Mouse (Mus musculus) c-Kit-positive CD71-positive TER-119-positive erythroid progenitor cells, embryonic 14.5 days (primary cell): ENCODE results near the gene Zfp800.

ENCODE experiments used
- DNase-seq: peaks from one replicate; pipeline ENCODE4 v3.0.0-alpha.2; 2013; ENCODE audit warnings: low spot score

Gene Zfp800

DNA sequence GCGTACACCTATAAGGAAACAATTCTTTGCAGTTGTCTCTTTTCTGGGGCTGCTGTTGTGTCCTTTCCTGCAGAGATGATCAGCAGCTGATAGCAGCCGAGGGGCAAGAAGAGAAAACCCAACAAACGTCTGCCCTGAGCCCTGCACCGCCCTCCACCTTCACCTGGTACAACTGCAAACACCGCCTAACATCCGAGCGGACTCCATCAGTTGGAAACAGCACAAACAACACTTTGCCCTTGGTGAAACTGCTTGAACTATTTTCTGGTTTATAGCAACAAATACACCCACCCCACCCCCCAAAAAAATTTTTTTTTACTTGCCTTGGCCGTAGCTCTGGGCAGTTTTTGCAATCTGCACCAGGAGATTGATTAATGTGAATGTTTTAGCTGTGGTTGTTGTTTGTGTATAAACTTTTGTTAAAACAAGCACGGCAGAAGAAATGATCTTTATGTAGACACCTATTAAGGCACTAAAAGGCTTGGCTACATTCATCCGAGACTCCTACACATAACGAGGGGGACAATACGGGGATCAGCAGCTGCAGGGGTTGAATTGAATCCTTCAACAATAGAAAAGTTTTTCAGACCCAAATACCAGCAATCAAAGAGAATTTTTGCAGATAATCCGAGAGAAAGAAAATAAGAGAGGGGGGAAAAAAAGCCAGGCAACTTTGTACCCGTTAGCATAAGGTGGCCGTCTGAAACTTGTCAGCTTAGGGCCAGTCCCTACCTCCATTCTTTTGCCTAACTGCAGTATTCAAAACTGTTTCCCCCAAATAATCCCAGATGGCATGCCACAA, 1.6 kb downstream of the Zfp800 start:
- DNase-seq: no peak

DNA sequence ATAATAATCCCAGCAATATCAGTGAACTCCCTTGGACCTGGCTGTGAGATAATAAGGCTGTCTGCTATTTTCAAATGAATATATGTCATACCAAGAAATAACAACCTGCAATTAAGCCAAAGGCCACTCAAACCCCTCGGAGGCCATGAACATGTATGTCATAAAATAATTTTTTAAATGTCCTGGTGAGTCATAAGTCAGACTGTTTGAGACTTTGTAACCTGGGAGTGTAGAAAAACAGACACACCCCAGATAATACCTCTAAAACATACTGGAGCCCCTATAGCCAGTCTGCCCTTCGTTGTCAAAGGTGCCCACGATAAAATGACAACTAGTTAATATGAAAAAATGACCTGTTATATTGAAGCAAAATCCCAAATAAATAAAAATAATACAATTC, 8.8 kb downstream of the Zfp800 start:
- no peak for DNase-seq

DNA sequence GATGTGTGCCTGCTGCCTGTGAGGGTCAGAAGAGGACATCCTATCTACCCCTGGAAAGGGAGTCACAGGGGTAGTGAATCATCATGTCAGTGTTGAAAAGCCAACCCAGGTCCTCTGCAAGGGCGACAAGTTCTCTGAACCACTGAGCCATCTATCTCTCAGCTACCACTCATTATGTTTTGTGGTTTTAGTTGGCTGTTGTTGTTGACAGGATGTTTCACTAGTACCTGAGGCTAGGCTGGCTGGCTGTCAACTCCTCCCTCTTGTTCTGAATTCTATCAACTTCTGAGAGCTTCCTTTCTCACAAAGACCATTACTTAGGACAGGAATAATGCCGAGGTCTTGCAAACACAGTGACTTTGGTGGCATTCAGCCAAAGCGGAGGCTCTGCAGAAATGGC, 12.6 kb downstream of the Zfp800 start:
- no peak for DNase-seq

DNA sequence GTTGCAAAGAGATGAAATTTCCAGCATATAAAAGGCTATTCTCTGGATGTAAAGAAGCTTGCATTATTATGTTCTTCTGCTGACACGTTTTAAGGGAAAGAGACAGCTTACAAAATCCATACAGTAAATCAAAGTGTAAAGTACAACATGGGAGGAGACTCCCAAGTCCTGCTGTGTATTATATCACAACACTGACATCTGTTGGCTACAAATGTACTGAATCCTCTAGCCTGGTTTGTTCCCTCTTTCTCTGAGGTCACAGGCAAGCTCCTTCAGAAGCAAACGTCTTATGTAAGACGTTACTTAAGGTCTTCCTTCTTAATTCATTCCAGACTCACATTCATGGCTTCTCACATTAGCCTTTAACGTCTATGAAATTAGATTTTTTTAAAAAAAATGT, 15.8 kb downstream of the Zfp800 start:
- DNase-seq: no peak

DNA sequence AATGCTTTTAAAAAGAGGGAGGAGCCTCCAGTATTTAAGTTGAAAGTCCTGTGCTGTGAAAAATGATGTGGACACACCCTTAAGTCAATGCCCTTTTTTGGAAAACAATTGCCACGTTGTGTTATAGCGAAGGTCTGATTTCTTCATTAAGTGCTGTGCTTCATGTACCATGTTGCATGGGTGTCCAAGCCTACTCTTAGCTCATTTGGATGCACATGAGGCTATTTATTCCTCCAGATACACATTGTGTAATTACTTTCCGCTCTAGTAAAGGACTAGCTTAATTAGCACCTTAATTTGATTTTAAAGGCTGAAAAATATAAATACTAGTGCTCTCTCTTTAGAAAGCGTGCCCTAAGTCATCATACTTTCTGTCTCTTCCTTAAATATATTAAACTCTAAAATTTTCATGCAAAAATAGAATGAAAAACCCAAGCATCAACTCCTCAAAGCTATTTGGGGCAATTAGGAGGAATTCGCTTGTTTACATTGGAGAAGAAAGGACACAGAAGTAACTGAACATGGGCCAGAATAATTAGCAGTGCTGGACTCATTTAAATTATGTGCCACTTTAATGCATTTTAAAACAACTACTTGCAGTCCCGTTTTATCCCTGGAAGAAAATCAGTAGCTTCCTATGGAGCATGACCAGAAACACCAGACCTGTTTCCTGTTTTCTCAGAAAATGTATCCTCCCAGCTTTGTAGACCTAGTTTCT, 27.7 kb downstream of the Zfp800 start:
- no peak for DNase-seq

DNA sequence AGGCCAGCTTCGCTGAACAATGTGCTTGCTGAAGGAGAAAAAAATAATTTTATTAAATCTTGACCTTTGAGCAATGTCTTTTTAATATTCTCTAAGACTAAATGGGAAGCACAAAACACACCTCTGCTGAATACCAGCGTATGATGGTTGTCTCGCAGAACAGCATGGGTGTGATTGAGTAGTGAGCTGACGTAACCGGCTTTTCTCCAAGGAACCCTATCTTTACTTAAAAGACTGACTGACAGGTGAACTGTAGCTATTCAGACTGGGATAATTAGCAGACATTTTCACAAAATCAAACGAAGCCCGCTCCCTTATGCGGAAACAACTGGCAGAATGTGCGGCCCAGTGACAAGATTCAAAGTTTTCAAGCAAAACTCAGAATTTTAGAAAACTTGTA, 30.2 kb downstream of the Zfp800 start:
- no peak for DNase-seq

DNA sequence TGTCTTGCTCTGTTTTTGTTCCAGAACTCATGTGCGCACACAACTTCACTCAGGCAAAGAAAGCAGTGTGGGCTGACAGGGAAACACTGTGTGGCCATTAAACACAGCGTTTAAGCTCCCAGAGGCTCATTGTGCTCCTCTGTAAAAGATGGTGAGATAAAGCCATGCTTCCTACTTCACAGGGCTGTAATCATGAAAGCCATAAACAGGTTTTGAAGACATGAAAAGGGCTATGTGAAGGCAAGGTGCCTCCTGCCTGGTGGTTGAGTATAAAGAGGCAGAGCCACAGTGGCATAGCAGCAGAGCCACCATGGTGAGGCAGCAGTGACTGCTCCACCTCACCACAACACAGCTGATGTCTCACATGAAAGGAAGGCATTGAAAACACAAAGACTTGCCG, 46.7 kb downstream of the Zfp800 start:
- no peak for DNase-seq

DNA sequence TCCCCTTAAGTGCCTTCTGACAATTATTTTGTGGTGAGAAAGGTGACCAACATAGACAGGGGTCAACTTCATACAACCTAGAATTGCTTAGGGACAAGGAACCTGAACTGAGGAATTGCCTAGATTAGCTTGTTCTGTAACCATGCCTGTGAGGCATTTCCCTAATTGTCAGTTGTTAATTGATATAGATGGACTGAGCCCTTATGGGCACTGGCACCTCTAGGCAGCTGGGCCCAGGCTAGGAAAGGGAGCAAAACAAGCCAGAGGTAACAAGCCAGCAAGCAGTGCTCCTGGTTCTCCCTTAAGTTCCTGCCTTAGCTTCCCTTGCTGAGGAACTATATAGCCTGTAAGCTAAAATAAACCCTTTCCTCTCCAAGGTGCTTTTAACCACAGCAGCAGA, 52.1 kb downstream of the Zfp800 start:
- DNase-seq: no peak

DNA sequence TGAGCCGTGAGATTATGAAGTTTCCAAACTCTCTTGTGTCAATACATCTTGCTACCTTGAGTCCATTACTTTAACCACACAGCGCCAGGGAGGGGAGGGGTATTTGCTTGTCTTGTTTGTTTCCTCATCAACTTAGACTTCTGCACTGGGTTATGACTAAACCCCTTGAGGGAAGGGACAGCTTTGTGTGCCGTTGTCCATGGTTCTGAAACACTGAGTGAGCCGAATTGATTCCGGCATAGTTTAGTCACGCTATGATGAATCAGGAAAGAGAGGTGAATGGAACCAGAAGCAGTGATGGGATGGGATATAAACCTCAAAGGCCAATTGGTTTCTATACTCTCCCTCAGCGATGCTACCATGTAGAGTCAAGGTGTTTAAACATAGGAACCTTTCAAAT, 52.6 kb downstream of the Zfp800 start:
- no peak for DNase-seq

DNA sequence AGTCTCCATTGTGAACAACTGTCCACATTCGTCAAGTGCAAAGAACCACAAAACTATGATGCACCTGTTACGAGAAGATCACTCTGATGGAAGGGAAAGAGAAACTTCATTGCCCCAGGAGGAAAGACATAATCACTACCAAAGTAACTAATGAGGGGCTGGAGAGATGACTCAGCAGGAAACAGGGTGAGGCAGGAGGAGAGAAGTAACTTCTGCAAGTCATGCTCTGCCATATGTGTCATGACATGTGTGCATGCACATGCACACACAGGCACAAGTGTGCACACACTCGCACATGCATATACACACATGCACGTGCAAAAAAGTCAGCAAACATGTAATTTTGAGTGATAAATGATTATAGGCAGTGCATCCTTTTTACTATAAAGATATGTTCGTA, 54.9 kb downstream of the Zfp800 start:
- DNase-seq: no peak

DNA sequence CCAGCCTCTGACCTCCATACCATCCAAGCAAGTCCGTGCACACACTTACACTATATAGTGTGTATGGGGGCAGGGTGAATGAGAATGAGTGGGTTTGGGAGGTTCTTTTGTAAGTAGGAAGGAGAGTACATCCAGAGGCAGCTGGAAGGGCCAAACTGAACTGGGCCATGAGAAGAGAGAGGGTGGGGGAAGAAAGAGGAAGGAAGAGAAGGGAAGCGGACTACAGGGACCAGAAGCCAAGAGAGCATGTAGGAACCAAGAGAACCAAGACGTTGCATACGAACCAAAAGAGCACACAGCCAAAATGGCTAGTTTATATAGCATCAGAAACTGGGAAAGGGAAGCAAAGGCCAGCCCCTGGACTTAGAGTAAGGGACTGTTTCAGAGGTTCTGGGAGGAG, 56.6 kb downstream of the Zfp800 start:
- no peak for DNase-seq

DNA sequence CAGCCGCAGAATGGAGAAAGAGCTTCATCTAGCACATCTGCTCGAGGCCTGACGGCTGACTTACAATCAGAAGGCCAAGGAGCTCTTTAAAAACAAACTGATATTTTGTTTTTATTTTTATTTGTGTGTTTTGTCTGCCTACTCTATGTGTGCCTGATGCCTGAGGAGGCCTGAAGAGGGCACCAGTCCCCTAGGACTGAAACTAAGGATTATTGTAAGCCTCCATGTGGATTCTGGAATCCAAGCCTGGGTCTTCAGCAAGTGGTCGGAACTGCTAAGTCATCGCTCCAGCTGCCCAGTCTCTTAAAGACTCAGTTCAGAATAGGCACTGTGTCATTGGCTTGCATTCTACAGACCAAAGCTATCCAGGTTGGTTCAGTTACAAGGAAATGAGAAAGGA, 58.4 kb downstream of the Zfp800 start:
- no peak for DNase-seq

DNA sequence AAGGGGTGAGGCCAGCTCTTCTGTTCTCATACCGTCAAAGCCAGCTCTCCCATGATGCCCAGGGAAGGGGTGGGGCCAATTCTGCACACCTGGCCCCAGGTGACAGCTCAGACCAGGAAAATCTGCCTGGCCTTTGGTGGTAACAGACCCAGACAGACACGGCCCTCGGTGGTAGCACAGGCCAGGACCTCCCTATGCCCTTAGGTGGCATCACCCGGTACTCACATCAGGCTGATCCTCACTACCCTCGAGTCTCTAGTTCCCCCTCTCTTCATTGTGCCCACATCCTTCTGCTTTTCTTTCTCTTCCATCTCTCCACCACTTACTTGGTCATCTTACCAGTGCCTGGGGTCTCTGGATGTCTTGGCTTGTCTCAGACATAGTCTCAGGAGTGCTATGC, 64.1 kb downstream of the Zfp800 start:
- no peak for DNase-seq

DNA sequence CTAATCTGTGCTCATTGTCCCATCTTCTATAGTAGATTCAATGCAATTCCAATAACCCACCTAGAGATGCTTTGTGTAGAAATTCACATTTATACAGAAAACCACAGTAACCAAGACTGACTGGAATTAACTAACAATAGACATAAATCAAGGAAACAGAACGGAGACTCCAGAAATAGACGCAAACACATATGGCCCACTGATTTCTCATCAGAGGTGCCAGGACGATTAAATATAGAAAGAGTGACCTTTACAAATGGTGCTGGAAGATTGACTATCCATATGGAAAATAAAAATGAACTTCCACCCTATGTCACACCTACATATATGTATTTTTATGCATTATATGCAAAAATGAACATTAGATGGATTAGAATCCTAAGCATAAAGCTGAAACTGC, 65.3 kb downstream of the Zfp800 start:
- DNase-seq: no peak

DNA sequence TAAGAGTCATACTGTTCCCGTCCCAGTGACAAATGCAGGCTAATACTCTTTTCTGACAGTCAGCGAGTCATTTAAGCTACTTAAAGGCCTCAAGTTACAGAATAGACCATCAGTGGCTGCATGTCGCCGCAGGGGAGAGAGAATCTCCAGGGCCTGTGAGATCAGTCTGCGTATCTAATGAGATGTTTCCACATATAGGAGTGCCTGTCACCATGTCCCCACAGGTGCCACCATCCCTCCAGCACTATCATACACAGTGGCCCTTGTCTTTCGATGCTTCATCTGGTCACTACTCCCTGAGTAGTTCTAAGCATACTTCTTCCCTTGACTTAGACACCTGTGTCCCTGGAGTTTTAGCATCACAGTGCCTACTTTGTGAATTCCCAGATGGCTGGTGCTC, 68.0 kb downstream of the Zfp800 start:
- DNase-seq: no peak

DNA sequence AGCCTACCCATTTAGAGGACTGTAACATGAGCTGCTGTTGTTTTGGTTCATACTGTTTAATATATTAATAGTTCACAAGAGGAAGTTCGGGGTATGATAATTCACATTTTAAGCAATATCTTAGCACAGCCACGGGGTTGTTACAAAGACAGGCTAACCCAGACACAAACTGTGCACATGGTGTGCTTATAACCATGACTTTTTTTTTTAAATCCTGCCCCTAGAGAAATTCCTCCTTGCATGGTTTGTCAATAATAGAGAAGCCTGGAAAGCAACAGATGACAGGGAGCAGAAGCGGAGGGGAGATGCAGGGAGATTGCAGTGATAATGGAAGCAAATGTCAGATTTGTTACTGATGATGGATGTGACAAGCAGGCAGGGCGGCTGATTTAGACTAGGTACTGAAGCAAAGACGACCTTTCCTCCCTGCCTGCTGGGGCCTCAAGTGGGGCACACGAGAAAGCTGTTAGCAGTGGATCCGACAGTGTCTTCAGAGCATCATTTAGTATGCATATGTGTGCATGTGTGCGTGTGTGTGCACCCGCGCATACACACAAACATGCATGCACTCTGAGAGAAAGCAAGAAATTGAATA, 68.7 kb downstream of the Zfp800 start:
- no peak for DNase-seq

DNA sequence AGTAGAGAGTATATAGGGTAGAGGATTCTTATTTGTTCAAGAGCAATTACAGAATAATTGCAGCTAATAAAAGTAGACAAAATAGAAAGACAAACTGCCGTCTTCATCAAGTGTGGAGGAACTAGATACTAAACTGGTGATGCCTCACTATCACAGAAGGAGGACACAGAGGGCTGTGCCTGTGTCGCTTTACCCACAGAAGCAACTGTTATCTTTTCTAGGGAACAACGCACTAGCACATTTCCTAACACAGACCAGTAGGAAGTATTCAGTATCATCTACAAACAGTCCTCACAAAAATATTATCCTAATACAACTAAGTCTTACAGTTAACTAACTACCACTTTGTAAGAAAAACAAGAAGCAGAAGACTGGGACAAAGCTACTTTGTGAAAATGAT, 71.1 kb downstream of the Zfp800 start:
- no peak for DNase-seq

DNA sequence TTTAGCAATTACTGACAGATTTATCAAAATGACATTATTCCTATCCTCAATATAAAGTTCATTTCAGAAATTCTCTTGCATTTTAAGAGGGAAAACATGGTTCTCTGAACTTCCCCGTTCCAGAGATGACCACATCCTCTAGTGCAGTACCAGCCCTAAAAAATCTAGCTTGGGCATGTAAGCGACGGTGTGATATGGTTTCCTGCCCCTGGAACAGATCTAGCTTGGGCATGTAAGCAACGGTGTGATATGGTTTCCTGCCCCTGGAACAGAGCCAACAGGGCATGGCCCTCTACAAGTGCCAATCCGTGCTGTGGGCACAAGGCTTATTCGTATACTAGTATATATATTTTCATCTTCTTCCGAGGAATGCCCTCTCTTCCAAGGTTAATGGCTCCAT, 75.4 kb downstream of the Zfp800 start:
- no peak for DNase-seq

DNA sequence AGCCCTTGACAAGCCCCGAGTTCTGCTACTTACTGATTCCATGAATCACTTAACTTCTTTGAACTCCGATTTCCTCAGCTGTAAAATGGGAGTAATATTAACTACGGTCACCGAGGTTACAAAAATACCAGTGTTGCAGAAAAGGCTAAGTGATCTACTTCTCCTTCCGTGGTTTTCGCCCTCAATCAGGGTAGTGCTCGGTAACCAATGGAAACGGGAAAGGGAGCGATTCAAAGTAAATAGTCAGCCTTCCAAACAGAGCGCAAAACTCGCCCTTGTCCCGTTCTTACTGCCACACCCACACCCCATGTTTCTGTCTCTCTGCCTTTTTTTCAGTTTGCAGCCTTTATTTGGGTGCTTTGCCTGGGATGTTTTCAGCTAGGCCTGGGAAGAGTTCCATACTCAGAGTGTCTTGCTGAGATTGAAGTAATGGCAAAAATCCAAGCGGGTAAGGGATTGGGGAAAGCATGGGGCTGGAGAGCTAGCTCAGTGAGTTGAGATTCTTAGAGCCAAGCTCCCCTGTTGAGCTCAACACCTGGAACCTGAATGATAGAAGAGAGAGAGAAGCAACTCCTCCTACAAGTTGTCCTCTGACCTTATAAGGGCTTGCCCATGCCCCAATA, 78.0 kb downstream of the Zfp800 start:
- no peak for DNase-seq

DNA sequence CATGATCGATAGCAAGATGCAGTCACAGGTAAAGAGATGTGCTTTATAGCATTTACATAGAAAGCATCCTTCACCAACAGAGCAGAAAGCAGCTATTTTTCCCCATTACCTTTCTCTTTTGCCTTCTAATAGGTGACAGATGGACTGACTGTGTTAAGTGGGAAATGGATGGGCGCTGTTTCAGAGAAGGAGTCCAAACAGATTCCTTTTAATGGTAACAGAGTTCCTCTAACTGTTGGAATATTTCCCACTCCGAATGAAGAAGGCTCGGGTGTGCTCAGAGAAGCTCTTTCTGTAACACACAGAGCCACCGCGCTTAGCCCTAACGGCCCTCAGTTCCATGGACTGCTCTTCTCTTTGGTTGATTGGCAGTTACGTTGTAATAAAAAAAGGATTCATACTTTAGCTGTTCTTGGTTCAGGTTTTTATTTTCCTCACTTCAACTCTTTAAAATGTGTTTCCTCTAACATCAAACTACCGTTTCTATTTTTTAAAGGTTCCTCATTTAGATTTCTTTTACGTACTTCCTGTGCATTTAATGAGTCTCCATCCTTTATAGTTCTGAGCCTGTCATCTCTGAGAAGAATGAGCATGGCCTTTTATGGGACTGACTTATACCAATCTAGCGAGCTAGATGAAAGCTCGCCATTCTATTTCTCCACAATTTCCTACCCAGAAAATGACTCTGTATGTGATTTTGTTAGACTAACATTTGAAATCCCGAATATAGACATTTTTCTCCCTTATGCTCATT, 78.8 kb downstream of the Zfp800 start:
- DNase-seq: no peak

DNA sequence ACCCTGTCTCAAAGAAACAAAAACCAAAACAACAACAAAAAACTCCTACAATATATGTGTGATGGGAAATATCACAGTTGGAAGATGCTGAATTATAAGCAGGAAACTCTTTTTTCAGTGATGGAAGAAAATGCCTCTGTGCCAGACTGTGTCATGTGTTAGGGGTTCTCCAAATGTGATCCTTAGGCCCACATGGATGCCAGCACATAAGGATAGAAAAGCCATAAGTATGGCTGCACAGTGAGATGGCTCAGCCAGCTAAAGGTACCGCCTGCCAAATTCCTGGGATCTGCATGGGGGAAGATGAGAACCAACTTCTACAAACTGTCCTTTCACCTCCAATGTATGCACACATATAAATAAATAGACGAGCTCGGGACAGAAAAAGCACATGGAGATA, 82.6 kb downstream of the Zfp800 start:
- DNase-seq: no peak

DNA sequence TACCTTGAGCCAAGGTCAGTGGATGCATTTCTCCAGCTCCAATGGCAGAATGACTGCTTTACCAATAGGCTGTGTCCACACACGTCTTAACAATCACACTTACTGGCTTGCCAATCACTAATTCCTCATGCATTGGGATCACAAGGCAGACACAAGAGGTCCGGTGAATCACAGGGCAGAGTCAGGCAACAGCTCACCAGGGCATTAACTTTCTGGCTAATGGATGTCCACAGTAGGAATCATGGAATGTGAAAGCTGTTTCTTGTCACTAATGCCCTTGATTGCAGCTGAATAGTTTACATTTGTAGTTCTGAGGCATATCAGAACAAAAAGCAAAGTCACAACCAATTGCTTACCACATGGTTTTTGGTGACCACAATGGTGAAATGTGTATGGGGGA, 85.7 kb downstream of the Zfp800 start:
- no peak for DNase-seq
